Mouse (Mus musculus): ENCODE data around the gene Kcp.

Kcp gene

DNA sequence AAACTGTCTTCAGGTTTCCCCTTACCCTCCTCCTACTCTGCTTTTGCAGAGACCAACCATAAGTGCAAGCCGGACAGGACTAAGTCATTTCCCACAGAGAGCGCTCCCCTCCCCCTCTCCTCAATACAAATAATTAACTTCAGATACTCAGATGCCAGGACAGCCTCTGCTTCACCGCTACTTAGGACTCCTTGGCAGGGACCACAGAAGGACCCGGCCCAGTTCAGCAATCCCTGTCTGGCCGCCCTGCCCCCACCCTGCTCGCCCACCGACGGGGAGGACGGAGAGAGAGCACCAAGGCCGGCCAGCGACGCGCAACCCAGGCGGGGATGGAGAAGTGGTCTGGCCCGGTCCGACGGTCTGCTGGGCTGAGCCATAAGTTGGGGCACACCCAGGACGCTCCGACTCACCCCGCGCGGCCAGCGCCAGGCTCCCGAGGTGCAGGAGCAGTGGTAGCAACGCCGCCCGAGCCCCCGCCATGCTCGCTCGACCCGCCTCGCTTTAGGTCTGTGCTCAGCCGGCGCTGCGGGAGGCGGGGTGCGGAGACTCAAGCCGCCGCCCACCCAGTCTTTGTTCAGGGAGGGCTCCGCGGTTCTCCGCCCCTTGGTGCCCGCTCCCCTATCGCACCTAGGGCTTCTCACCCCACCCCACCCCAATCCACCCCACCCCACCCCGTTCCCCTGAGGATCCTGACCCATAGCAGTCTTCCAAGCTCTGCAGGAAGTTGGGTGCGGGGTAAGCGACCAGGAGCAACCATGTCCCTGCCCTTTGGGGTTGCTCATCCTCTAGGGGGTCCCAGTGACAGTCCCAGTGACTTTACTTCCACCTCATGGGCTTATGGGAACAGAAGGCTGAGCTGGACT is at the start of gene Kcp:
Gene Kcp, minus strand, starts transcription at position 506 of the 863 bp plus-strand sequence.
- no peak for DNase-seq

DNA sequence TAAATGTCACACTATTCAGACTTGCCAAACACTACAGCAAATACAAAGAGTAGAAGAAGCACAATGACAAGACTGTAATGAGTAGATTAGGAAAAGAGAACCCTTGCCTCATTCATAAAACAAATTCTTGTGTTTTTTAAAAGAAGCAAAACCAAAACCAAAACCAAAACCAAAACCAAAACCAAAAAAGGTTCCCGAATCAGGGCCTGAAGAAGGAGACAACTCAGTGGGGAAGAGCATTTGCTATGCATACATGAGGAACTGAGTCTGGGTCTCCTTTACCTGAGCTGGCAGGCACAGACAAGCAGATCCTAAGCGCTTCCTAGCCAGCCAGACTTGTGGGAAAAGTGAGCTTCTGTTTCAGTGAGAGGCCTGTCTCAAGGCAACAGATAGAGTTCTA is 49.4 kb upstream of the Kcp start:
- DNase-seq = no peak

DNA sequence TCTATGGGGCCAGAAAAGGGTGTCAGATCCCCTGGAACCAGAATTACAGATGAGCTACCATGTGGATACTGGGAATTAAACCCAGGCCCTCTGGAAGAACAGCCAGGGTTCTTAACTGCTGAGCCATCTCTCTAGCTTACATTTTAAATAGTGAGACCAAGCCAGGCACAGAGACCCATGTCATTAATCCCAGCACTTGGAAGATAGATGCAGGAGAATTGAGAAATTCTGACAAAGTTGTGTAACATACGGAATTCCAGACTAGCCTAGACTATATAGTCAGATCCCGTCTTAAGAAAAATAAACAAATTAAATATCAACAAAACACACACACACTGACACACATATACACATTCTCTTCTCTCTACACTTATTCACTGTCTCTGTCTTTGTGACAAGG is 44.8 kb upstream of the Kcp start:
- no peak for DNase-seq

DNA sequence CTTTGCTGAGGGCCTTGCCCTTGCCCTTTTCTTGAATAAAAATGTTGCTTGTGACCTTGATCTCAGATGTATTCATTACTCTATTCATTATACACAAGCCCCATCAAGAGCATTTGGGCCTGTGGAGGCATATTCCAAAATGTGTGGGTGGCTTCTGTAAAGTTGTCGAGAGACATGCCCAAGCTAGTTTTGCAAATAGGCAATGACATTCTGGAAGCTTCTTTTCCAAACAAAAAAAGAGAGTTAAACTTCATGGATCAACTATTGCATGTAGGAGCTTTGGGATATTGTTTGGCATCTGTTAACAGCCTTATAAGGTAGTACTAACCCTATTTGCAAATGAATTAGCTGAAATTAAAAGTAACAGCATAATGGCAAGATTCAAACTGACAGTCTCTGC is 40.3 kb upstream of the Kcp start:
- no peak for DNase-seq

DNA sequence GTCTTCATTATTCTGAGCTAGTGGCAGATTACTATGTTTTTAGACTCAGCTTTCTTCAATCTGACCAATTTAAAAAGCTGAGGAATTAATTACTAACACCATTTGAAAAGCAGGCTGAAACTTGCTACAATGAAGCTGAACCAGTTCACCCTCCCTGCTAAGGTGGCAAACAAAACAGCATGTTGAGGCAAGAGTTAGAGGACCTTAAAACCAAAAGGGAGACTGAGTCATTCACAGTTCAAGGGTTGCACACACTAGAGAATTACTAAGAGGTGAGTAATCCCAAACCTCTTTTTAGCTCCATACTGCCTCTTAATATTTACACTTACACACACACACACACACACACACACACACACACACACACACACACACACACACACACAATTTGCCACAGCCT is 39.8 kb upstream of the Kcp start:
- DNase-seq = no peak

DNA sequence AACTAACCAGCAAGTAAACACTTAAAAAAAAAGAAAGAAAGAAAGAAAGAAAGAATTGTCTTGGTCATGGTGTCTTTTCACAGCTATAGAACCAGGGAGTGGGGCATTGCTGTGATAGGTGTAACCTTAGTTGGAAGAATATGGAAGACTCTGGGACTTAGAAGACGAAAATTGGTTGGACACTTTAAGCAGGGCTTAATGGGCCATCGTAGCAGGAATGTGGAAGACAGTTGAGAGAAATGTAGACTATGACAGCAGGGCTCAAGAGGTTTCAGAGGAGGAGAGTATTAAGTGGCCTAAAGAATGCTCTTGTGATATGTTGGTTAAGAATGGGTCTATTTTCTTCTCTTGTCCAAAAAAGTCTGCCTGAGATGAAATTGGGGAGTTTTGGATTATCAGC is 37.9 kb upstream of the Kcp start:
- DNase-seq = no peak

DNA sequence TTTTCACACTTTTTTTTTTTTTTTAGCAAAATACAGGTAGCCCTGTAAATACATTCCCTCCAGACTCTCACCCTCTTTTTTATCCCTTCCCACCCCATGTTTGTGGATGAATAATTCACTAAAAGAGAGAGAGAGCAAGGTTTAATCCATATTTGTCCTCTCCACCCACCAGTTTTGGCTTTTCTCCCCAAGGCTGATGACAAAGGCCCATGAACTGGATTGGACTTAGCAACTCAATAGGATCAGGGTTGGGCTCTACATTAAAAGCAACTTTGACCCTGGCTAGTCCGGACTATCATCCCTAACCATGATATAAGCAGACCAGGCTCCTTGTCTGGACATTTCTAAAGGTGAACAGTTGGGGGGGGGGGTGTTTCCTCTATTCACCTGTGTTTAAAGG is 33.2 kb upstream of the Kcp start:
- no peak for DNase-seq

DNA sequence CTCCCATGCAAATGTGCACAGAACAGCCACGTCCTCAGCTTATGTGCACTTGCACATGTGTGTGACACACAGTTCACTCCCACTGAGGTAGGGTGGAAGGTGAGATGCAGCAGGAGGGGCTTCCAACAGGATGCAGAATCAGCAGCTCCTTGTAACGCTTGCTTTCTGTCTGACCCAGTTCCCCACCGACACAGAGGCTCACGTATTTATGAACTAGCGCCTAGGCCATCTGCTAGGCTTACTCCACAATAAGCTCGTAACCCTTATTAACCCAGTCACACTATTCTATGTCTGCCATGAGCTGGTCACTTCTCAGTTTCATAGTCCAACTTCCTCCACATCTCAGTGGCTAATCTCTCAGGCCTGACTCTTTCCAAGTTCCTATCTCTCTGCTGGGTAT is 32.5 kb upstream of the Kcp start:
- no peak for DNase-seq

DNA sequence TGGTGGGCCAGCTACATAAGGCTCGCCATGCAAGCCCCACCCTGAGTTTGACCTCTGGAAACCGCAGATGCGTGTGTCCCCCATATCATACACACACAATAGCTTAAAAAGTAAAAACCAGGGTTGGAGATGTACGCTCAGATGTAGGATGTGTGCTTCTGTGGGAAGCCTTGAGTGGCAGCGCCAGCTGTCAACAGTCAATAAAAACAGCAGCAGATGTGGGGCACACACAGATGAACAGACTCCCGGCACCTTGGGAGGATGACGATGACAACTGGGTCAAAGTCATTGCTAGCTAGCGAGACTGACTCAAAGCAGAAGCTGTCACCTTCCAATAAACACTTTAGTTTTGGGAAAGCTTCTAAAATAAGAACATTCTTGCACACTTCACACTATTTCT is 31.8 kb upstream of the Kcp start:
- no peak for DNase-seq

DNA sequence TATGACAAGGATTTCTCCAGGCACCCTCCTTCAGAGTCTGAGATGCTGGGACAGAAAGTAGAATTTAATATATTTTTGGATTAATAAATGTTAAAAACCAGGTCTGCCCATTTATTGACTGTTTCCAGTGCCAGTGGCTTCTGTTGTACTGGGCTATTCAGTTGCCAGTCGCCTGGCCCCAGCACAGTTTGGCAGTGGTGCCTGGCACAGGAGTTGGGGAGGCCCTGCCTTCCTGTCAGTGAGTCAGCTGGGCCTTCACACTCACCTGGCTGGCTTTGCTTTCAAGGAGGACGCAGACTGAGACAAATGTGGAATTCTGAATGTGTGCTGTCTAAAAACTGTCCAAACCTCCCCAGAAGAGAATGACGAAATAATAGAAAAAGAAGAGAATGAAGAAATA is 29.5 kb upstream of the Kcp start:
- DNase-seq = no peak

DNA sequence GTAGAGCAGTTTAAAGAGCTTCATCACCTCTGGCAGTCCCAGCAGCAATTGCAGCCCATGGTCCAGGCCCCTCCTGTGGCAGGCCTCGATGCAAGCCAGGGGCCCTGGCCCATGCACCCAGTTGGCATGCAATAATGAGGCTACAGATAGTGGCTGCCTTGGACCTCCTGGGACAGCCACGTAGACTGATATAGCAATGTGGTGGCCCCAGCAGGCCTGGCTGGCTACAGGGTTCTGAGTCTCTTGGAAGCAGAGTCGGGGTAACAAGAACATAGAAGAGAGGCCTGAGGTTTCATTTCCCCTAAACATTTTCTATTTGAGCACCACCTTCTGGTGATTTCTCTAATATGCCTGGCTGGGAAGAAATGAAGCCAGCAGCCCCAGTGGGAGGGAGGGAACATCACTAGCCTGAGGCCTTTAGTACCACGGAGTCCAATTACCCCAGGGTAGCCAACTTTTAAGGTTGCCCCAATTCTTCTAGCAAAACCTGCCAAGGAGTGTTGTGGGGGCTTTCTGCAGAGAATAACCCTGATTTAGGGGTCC is 29.0 kb upstream of the Kcp start:
- DNase-seq = peak; percentile 25

DNA sequence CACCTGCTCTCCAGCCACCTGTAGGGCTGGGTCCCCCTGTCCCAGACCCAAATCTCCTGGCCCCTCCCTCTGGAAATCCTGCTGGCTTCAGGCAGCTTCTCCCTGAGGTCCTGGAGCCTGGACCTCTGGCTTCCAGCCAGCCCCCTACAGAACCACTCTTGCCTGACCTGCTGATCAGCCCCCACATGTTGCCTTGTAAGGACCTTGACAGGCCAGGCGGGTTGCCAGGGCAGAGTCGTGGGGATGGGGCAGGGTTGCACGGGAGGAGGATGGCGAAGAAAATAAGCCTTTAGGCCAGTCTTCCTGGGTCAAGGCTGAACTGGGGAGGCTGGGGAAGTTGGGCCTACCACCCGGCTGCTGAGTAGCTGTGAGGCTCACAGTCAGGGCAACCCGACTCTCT is 27.6 kb upstream of the Kcp start:
- DNase-seq = no peak

DNA sequence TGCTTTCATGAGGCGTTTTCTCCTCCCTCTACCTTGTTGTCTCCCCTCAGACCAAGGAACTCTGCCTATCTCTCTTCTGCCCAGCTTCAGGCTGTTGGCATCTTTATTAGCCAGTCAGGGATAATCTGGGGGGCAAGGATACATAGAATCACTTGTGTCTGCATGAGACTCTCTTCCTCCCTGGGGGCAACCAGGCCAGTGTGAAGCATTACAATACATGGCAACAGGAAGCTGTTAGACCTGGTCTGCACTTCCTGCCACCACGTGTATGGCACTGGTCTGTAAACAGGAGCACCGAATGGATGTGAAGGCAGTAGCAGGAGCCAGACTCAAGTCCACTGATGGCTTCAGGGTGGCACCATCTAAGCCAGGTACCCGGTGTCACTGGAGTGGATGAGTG is 22.3 kb upstream of the Kcp start:
- DNase-seq = no peak

DNA sequence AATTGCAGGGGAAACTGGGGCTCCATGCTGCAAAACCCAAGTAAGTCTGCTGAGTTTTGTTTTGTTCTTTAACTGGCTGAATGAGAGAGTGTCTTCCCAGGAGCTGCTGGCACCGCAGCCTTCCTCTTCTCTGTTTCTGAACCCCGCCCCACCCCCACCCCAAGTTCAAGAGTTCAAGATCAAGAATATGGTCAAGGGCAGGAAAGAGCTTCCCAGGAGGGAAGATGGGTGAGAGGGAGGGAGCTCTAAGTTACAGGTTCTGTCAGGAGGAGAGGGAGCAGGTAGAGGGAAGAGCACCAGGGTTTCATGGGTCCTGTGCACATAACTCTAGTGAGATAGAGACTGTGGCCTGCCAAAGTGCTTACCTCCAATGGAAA is 21.7 kb upstream of the Kcp start:
- DNase-seq = no peak

DNA sequence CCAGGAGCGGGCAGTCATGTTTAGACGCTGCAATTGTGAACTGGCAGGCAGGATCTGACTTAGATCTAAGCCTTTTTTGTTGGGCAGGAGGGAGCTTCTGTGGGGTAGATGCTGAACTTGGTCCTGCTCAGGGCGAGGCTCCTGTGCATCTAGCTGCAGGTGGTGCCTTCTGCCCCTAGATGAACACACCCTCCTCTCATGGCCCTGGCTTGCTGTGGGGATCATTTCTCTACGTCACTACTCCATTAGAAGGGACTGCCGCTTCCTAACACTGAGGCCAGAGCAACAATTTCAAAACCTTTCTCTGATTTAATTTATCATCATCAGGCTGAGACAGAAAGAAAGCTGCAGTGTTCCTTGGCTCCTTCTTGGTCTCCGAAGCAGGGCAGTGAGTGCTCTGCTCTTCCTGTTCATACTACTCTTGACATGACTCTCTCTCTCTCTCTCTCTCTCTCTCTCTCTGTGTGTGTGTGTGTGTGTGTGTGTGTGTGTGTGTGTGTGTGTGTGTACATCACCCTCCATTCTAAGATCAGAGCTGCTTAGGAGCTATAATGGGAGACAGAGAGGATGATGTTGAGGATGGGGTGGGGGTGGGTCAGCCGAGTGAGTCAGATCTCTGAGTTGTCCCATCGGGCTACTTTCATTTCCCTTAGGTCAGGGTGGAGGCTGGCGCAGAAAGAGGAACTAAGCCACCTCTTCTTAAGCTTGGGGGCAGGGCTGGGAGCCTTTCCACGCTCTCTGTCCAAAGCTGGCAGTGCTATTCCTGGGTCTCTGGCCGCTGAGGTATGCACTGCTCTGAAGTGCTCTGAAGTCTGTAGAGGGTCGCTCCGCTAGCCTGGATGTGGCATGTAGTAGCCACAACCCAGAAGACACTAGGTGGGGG is 21.1 kb upstream of the Kcp start:
- no peak for DNase-seq

DNA sequence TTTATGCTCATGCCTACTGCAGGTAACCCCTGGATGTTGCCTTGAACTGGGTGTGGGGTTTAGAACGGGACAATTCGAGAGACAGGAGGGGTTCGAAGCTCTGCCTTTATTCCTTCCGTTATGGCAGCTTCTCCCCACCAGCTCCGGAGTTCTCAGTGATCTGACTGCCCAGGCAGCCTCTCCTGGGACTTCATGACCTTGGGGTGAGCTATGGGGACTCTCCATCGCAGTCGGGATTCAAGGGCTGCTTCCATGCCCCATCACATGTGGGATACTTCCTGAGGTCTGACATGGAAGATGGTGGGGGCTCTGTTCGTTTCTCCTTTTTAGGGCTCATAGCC is 20.4 kb upstream of the Kcp start:
- DNase-seq = no peak

DNA sequence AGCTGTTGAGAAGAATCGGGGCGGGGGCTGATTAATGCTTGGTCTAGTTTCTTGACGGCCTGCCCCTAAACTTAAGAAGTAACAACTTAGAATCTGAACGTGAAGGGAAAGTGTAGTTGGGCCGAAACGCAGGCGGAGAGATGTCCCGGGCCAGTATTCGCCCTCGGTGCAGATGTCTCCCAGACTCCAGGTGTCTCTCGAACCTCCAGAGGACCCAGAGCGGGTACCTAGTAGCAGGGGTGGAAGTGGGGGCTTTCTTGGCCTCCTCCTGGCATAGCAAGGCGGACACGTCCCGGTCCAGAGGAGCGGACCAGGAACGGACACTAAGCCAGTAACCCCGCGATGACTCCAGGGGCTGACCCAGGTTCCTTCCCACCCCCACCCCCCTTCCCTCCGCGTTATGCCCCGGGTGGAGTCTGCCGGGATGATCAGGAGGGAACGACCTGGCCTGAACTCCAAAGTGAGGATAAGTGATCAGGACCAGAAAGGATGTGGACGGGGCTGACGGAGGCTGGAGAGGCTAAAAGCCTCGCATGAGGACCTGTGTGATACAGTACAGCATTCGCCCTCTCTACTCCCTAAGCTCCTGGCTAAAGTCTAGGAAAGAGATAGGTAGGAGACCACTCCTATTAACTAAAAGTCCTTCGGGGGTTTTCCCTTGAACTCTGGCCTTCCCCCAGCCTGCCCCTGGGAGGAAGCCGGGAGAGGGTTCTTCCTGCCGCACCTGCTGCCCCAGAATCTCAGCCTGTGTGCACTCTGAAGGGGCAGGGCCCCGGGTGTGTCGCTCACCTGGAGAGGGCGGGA is 19.8 kb upstream of the Kcp start:
- no peak for DNase-seq

DNA sequence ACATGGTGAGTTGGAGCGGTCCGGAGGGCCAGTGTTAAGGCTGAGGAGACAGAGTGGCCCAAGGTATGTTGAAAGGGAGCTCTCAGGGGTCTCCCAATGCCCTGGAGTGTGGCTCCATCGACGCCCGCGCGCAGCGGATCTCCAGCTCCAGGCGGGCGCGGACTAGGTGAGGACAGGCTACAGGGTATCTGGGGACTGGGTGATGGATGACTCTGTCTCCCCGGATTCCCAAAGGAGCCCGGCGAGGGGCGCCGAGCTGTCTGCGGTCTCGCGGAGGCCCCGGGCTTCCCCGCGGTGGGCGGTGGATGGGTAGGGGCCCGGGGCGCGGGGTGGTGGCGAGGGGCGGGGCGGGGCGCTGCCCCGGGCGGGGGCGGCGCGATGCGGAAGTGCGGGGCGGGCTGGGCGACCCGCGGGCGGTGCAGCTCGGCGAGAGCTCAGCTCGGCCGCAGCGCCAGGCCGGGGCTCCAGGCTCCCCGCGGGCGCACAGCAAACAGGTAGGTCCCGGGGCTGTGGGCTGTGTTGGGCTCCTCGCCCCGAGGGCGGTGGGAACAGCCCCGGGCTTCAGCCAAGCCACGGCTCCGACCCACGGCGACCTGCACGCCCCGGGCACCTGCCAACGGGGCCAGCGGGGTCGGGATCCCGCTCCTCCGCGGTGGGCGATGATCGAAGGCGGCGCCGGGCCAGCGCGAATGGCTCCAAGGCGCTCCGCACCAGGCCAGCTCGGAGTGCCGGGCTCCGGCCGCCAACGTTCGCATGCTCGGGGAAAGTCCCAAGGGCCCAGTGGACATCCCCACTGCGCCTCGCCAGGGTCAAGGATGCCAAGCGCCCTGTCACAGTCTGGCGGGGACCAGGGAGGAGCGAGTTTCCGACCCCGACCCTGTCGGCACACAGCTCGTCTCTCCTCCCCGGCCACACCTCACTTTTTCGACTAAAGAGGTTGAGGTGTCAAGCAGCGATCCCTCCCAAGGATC is 18.8 kb upstream of the Kcp start, which contains the start of gene Irf5:
Gene Irf5, plus strand, starts transcription at position 345 of the 971 bp plus-strand sequence.
- DNase-seq = no peak

DNA sequence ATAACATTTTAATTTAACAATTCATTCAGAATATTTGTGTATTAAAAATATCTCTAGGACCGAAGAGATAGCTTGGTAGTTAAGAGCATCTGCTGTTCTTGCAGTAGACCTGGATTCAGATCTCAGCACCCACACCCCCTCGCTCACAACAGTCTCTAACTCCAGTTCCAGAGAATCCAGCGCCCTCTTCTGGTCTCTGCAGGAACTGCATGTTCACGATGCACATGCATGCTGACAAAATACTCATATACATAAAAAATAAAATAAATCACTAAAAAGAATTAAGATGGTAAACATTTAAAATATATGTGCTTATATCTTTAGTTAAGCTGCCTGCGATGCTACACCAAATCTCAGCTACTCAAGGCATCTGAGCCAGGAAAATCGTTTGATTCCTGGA is 17.5 kb upstream of the Kcp start:
- no peak for DNase-seq

DNA sequence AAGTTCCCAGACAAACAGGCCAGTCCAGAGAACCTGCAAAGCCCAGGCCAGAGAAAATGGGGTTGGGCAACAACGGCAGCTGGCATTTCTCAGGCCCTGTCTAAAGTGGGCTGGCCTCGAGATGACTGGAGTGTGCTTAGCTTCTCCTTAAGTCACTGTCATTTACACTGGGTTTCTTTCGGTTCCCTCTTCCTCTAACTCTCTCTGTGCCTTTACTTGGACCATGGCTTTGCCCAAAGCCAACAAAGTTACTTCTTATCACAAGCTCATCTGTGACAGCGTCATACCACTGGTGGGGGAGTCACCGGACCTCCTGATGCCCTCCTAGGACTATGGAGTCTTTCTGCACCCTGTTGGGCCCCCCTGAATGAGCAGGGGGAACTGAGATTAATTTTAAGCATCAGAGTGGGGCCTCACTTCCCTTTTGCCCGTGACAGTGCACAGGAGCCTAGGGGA is 16.3 kb upstream of the Kcp start:
- DNase-seq = no peak

DNA sequence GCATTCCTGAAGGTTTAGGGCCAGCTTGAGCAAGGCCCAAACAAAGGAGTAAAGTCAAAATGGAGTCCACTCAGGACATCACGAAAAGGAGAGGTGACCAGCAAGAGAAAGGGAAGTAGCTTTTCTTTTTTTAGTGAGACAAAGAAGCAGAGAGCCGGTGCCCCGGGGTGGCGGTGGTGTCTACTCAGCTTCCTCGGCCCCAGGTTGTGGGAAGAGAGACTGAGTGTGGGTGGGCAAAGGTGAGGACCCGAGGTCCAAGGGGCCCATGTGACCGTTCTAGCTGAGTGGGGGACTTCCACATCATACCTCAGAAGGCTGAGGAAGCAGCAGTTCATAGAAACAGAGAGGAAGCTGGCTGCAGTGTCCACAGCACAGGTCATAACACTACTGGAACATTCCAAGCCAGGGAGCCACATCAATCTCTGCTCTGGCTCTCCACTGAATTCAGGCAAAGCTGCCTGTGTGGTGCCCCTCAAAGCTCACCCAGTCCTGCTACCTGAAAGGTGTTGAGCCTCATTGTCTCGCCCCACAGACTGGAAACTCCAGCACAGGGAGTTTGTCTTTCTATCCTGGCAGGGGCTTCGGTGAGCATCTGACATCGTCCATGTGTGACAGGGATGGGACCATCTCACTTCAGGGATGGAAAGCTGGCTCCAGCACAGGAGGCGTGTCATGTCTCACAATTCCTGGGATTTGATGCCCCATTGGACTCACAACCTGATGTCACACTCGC is 15.7 kb upstream of the Kcp start:
- DNase-seq = no peak

Data from cerebellum, adult 9-10 months (tissue).